Mouse (Mus musculus): ENCODE measurements around the gene Sh2d1b1. TPM values are rescaled to one million over a fixed set of nuclear protein-coding genes. Genes with fewer than 3 reads are reported as not detected.

The Sh2d1b1 gene
- polyA plus RNA-seq, 1 experiment from 2014 or later: not detected

Other genes starting within 250 kb of the Sh2d1b1 start
- gene Ddr2, start 166.6 kb upstream of the Sh2d1b1 start, polyA plus RNA-seq (2016; fragmentation: Nextera tagmentation; extraction: Ambion mirVana): 68.4 and 91.8 TPM in 2 replicates
- 54.0 and 57.7 TPM in 2 replicates for gene Uap1, start 102.4 kb upstream of the Sh2d1b1 start, polyA plus RNA-seq (2016; fragmentation: Nextera tagmentation; extraction: Ambion mirVana)
- 8.9 and 9.5 TPM in 2 replicates for gene Uhmk1, start 61.9 kb upstream of the Sh2d1b1 start, polyA plus RNA-seq (2016; fragmentation: Nextera tagmentation; extraction: Ambion mirVana)
- gene Sh2d1b2, start 44.6 kb upstream of the Sh2d1b1 start, polyA plus RNA-seq (2016; fragmentation: Nextera tagmentation; extraction: Ambion mirVana): 0.11 TPM in 1 of 2 replicates, not detected in the other
- gene Gm7694, start 29.0 kb downstream of the Sh2d1b1 start, polyA plus RNA-seq (2016; fragmentation: Nextera tagmentation; extraction: Ambion mirVana): 1.9 and 2.3 TPM in 2 replicates
- gene Spata46, start 31.5 kb downstream of the Sh2d1b1 start, polyA plus RNA-seq (2016; fragmentation: Nextera tagmentation; extraction: Ambion mirVana): 0.20 and 1.0 TPM in 2 replicates